11 mouse cellular contexts compared by ENCODE assay signal in the genomic region with DNA sequence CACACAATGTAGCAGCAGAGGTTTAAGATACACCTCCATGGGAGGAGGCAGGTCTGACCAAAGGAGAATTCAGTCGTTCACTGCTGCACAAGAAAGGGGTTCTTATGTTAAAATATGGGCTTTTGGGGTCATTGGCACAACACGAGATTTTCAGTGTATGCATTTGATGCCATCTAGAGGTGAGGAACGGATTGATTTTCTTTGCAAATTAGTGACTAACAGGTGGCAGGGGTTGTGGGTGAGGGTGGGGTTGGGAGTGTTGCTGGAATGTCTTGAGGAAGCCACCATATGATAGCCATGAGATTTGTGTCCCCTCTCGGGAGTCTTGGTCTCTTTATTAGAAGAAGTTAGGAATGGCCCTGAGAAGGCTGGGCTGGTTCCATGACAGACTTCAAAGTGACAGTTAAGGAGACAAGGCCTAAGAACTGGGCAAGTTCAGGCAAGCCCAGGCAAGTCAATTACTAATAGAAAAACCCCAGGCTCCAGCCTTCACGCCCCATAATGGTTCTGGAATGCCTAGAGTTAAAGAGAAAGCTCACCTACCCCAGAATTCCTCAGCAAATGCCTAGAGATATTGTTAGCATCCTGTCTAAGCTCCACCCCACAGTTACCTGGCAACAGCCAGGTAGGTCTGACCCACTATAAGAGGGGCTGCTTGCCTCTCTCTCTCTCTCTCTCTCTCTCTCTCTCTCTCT. TPM values are rescaled to one million over a fixed set of nuclear protein-coding genes. Genes with fewer than 3 reads are reported as not detected.
A peak's percentile ranks its signal among the peaks of the same experiment; 100 is the strongest.
DNase-seq lines count a peak whose midpoint lies in the region; ATAC-seq and TF ChIP-seq lines count a peak whose summit lies in the region.
"Had no signal": no experiment of that assay in that cellular context is flagged by ENCODE, and none has a peak within 500 bp of the region (broad histone marks: within the 10 kb centered on the region; RNA-seq: fewer than 3 reads in every experiment).

No protein-coding gene starts in this region.

- no peaks in the 10 kb centered on the region for H3K9me3 ChIP-seq in kidney, embryonic 15.5 days (replicated peaks)
- H3K9me3 ChIP-seq: embryonic facial prominence, embryonic 13.5 days; midbrain, embryonic 10.5 days had no signal

- H3ac ChIP-seq in C2C12 (ENCODE audit: control insufficient read depth, insufficient read length, low read depth), result no peak overlapping the region

- no peak overlapping the region for H3K9ac ChIP-seq in kidney, embryonic 15.5 days
- H3K9ac ChIP-seq: embryonic facial prominence, embryonic 13.5 days had no signal

- peak; percentile 11 for TF ChIP-seq CTCF in C2C12 (IDR thresholded peaks at IDR 0.05; ENCODE audit: control insufficient read depth, insufficient read depth, insufficient read length)
- peak; percentile 72 for TF ChIP-seq CTCF in Patski (IDR thresholded peaks at IDR 0.05)

- POLR2A ChIA-PET in Patski (lab: Charles Lee), result interaction anchor here (0.7 kb wide), 1 partner anchor 14 kb away, joined by 4 read pairs; no protein-coding TSS in a partner anchor

- CTCF ChIA-PET in Patski (lab: Charles Lee), result interaction anchor here (0.6 to 3.9 kb wide), 8 partner anchors 8 to 513 kb away, joined by 3 to 30 read pairs (median 3); no protein-coding TSS in a partner anchor

- no peak for ATAC-seq in kidney, embryonic 15.5 days (replicated peaks; ENCODE audit: low FRiP score)
- peak; percentile 62 for ATAC-seq in Patski

- in situ Hi-C loops in Patski (cut with MboI; ENCODE audit: low pct_unique_long_range_greater_than_20kb), result loop anchor here (25.0 kb wide), 1 partner anchor 513 kb away; no protein-coding TSS in a partner anchor

- DNase-seq in kidney, postnatal 36 days, result no peak
- no peak for DNase-seq in Patski (ENCODE audit: low read depth, low spot score)
- peak; percentile 66 for DNase-seq in induced T-regulatory cell, adult 2 months (ENCODE audit: low read depth)
- DNase-seq in ovary, postnatal 14 days (ENCODE audit: low spot score), result no peak
- no peak for DNase-seq in layer of hippocampus, postnatal 14 days (ENCODE audit: low spot score in 2 of 2)
- DNase-seq in left cerebral cortex, adult 8-10 months (ENCODE audit: low spot score in 2 of 2), result no peak
- DNase-seq: adrenal gland, postnatal 36 days had no signal

- 0 out of 2 replicates have a peak overlapping the region, but pooled peaks have one; percentile 3 for H3K27ac ChIP-seq in kidney, embryonic 15.5 days
- H3K27ac ChIP-seq: embryonic facial prominence, embryonic 13.5 days; midbrain, embryonic 10.5 days had no signal

- 20% methylated on average over 5 of the region's 5 CpGs for WGBS in kidney, embryonic 15.5 days

- H3K4me2 ChIP-seq in kidney, embryonic 15.5 days, result no peak overlapping the region
- H3K4me2 ChIP-seq: embryonic facial prominence, embryonic 13.5 days had no signal

- H3K79me3 ChIP-seq in C2C12 (ENCODE audit: low read depth), result no peaks in the 10 kb centered on the region

- H3K36me3 ChIP-seq in kidney, embryonic 15.5 days, result no peaks in the 10 kb centered on the region
- no peaks in the 10 kb centered on the region for H3K36me3 ChIP-seq in C2C12 (ENCODE audit: control insufficient read depth, insufficient read depth)
- H3K36me3 ChIP-seq: embryonic facial prominence, embryonic 13.5 days; midbrain, embryonic 10.5 days had no signal

- no peak overlapping the region for H3K4me3 ChIP-seq in kidney, embryonic 15.5 days (replicated peaks)
- no peak overlapping the region for H3K4me3 ChIP-seq in C2C12 (ENCODE audit: insufficient read depth, poor library complexity, severe bottlenecking)
- H3K4me3 ChIP-seq: embryonic facial prominence, embryonic 13.5 days; midbrain, embryonic 10.5 days had no signal

- peaks cover 16% of the 10 kb centered on the region for H3K4me1 ChIP-seq in kidney, embryonic 15.5 days

- no peaks in the 10 kb centered on the region for H3K27me3 ChIP-seq in kidney, embryonic 15.5 days
- no peaks in the 10 kb centered on the region for H3K27me3 ChIP-seq in C2C12 (ENCODE audit: control insufficient read depth, insufficient read depth, insufficient read length)
- H3K27me3 ChIP-seq in Patski, result no peaks in the 10 kb centered on the region
- H3K27me3 ChIP-seq: embryonic facial prominence, embryonic 13.5 days had no signal

- H3K79me2 ChIP-seq in C2C12 (ENCODE audit: control insufficient read depth, insufficient read depth), result no peaks in the 10 kb centered on the region

TF ChIP-seq in C2C12, 6 proteins besides CTCF, POLR2A, EP300 and RAD21:
- TF ChIP-seq MYOD1 (IDR thresholded peaks at IDR 0.05; ENCODE audit: control insufficient read depth, insufficient read length, low read depth), result peak; percentile 41
- no peak for TF ChIP-seq CEBPB (IDR thresholded peaks at IDR 0.05; ENCODE audit: low read depth)

RNA-seq across cellular contexts. Expression of a gene that starts 47.6 kb away (rescaled TPM):
- polyA plus RNA-seq in kidney, embryonic 15.5 days (2015; fragmentation: Nextera tagmentation; extraction: Ambion mirVana), result 20.6 TPM in 2 replicates
- polyA plus RNA-seq in C2C12 (2012; fragmentation: generic; extraction: Trizol) (10.0 TPM), Patski (2021) (59.2 TPM)
- total RNA-seq in layer of hippocampus, postnatal 14 days (2021), result 10 to 100 TPM; 42.4 to 45.3 TPM
- 10 to 100 TPM; 57.7 to 67.6 (median 63.7) TPM for total RNA-seq in left cerebral cortex, adult 8-10 months (2022)
